Mouse (Mus musculus) CH12F3 (cell line): ENCODE data around the gene Prr13.

Source experiments
- in situ Hi-C: fragments of 300-500 bp; cut with MboI; formaldehyde crosslinking; loops from 2 replicates; pipeline ENCODE4 v1.14.3; 2020; ENCODE audit warnings: low sequenced_read_pairs

Prr13 gene

GRCm38 (mm10) chr15:102460409-102460808 lies 1.6 kb downstream of the Prr13 start:
- in situ Hi-C loops: no loop called here

DNA sequence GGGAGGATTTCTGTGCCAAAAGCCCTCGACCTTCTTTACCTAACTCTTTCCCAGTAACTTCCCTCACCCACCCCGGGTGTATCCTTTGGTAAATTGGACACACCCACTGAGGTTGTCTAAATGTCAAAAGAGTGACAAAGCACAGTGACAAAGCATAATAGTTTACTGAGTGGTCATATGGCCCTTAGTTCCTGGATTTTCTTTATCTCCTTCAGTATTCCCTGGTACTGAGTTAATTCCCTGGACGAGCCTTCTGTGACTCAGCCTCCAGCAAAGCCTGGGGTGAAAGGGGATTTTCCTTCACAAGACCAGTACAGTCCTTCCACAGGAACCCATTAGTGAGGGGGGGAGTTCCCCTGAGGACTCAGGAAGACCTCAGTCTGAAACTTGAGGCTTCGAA lies 2.1 kb downstream of the Prr13 start:
- in situ Hi-C loops: no loop called here

DNA sequence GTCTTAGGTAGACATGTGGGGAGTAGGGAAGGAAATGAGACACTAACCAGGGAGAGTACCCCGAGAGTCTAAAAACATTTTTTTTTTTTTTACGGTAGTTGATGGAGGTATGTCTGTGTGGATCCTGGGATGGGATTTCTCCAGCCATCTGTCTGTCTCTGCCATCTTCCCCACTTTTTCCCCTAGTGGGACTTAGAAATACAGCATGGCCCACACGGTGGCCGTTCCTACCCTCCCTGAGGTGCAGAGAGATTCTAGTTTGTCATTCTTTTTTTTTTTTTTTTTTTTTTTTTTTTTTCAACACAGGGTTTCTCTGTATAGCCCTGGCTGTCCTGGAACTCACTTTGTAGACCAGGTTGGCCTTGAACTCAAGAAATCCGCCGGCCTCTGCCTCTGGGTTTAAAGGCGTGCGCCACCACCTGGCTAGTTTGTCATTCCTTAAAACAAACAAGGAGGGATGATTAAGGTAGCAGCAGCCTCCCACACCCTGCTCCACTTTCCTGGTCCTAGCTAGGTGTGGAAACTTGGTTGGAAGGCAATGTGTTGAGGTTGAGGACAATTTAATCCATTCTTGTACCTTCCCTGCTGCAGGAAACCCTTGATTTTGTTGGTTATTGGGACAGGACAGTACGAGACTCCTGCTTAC lies 2.7 kb downstream of the Prr13 start:
- in situ Hi-C loops: no loop called here

DNA sequence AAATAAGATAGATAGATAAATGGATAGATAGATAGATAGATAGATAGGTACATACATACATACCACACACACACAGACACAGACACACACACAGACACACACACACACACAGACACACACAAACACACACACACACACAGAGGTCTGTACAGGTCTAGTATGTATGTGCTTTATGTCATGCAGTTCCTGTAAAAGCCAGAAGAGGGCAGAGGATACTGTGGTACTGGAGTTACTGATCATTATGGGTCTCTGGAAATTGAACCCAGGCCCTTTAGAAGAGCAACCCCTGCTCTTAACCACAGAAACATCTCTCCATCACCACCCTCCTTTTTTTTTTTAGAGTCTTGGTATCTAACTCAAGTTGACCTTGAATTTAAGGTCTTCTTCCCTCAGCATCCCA lies 4.8 kb downstream of the Prr13 start:
- in situ Hi-C loops: no loop called here

DNA sequence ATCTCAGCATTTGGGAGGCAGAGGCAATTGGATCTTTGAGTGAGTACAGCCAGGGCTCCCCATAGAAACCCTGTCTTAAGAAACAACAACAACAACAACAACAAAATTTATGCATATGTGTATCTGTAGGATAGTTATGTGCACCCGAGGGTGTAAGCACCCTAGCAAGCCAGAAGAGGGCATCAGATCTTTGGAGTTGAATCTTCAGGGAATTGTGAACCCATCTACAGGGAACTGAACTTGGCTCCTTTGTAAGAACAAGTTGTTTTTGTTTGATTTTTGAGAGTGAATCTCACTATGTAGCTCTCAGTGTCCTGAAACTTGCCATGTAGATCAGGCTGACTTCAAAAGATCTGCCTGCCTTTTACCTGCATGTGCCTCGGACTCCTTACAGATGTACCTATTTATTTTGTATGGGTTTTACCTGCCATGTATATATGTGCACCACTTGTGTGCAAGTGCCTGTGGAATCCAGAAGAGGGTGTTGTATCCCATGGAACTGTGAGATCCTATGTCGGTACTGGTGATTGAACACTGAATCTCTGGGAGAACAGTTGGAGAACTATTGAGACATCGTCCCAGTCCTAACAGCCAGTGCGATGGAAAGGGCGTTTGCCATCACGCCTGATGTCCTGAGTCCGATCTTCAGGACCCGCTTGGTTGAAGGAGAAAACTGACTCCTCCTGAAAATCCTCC lies 10.0 kb downstream of the Prr13 start:
- in situ Hi-C loops: no loop called here

GRCm38 (mm10) chr15:102470183-102470604 lies 11.4 kb downstream of the Prr13 start, which contains the start of gene Pcbp2:
TSS of gene Pcbp2 (plus strand) at chr15:102470539.
- in situ Hi-C loops: no loop called here

- in situ Hi-C loops: no loop called here
These were observed 11.9 kb downstream of the Prr13 start for GRCm38 (mm10) chr15:102470605-102471294.

- in situ Hi-C loops: no loop called here
These were observed 12.4 kb downstream of the Prr13 start for GRCm38 (mm10) chr15:102471295-102471645.

DNA sequence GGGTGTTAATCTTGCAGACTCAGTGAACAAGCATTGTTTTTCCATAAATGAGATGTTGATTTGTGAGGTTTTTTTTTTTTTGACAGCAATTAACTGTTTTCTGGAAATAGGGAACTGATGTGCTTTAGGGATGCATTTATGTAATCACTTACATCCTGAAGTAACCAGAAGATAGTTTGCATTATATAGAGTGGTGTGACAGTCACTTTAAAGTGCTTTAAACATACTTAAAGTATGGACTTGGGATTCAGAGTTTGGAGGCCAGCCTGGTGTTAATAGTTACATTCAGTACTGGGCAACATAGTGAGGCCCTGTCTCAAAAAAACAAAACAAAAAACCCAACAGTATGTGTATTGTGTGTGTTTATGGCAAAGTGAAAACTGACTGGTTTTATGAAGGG lies 12.9 kb downstream of the Prr13 start:
- in situ Hi-C loops: no loop called here

DNA sequence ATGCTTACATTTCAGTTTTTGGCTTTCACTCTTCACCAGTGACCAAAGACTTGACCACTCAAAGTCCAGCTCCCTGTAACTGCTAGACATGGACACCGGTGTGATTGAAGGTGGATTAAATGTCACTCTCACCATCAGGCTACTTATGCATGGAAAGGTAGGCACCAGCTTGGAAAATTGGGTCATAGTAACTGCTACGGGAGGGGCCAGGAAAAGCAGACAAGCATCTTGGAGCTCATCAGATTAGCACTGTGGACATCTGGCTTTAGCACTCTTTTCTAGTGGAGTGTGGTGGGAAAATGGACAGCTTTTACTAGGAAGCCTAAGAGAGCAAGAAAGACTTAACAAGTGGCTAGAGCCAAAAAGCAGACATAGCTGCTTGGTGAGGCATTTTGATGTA lies 14.4 kb downstream of the Prr13 start:
- in situ Hi-C loops: no loop called here

GRCm38 (mm10) chr15:102474520-102474919 lies 15.7 kb downstream of the Prr13 start:
- in situ Hi-C loops: no loop called here

- in situ Hi-C loops: no loop called here
These were observed 24.3 kb downstream of the Prr13 start for GRCm38 (mm10) chr15:102483136-102483535.

DNA sequence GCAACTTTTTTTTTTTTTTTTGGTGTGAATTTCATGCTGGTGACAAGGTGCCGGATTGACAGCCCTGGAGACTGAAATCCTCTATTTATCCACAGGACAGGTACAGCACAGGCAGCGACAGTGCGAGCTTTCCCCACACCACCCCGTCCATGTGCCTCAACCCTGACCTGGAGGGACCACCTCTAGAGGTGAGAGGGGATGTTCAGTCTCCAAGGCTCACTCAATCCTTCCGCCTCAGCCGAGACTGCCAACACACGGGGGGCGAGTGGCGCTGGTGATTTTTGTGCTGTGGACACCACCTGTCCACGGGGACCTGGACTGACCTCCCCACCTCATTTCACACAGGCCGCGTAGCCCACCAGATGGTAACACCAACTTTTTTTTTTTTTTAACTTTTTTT lies 27.0 kb downstream of the Prr13 start:
- in situ Hi-C loops: no loop called here

DNA sequence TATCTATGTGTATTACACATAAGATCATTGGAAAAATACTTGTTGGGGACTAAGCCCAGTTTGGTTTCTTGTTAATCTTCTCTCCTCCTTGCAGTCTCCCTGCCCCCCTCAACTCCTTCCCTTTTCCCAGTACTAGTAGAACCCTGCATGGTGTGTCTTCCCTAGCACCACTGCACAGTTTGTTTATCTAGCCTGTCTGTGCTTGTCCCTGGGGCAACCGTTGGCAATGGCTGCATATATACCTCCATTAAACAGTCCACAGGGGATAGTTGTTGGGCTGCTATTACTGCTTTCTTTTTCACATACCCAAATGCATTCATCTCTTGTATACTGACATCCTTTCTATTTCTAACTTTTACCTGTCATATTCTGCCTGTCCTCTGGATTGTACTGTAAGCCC lies 28.8 kb downstream of the Prr13 start:
- in situ Hi-C loops: no loop called here

GRCm38 (mm10) chr15:102498322-102498721 lies 39.5 kb downstream of the Prr13 start:
- in situ Hi-C loops: no loop called here

DNA sequence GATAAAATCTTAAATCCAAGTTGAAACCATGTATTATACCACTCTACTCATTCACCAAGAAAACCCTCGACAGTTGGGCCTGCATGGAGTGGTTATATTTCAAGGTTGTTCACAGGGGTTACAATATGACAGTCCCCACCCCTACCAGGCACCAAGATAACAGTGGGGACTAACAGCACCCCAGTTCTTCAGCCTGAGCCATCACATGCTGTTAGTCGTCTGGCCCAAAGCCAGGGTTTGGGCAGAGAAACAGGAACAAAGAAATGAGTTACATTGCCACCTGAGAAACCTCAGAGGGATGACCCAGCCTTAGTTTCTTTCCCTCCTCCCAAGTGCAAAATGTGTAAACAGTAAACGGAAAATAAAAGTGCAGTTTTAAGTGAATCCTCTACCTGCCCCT lies 40.5 kb downstream of the Prr13 start:
- in situ Hi-C loops: no loop called here

- in situ Hi-C loops: no loop called here
These were observed 41.0 kb downstream of the Prr13 start for GRCm38 (mm10) chr15:102499851-102500250.

DNA sequence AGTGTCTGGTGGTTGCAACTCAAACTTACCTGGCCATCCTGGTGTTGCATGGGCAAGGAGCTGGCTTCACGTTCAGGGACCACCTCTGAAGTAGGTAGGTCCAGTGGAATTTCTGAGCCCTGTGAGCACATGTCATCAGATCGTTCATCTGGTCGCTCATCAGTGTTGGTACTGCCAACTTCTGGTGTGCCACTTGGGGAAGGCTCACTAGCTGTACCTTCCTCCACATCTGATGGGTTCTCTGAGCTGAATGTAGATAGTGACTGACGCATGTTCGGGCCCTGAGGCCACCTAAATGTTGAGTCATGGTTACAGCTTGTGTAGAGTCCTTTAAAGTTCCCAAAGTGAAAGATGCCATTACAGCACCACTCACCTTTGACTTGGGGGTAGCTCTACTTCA lies 41.7 kb downstream of the Prr13 start:
- in situ Hi-C loops: no loop called here

DNA sequence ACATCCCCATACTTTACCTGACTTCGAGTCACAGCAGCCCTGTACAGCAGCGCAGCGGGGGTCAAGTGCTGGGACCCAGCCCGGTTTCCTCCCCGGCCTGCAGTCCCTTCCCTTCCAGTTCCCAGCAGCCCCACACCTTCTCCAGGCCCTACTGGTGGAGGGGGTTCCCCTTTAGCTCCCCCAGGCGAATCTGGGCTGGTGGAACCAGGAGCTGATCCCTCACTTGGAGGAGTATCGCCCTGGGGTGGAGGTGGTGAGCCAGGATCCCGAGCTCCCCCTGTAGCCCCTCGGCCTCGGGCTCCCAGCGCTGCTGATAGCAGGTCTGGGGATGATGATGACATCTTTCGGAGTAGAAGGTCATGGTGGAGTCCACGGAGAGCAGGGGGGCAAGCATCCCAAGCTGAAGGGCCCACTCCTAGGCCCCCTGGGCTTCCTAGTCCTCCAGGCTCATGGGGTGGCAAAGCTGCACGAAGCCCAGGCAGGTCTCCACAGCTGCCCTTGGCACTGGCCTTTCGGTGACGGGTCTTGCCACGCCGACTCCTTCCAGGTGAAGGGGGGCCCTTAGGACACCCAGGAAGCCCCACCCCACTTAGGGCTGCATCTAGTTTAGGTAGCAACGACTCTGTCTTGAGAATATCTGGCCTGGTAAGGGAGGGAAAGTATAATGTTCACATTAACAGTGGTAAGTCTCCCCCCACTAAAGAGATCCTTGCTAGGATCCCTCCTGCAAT lies 42.4 kb downstream of the Prr13 start:
- in situ Hi-C loops: no loop called here

DNA sequence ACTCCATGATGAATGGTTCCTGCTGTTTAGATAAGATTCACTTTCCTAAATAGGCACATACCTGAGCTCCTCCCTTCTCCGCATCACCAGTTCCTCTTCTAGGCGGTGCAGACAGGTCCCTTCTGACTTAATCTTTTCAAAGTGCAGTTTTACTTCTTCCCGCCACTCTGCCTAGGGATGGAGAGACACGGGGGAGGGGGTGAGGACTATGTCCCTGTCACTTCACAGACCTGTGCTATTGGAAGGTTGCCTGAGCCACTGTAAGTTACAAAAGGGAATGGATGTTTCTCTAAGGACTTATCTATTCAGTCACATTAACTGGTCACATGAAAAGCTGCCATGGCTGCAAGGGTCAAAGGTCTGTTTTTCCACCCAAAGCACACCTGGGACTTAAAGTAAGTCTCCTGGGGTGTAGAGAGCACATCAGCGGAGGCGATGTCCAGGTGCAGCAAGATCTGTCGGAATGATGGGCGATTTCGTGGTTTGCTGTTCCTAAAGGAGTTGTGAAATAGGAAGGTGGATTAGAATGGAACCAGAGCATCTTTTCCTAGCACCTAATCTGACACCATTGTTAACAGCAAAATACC lies 43.5 kb downstream of the Prr13 start:
- in situ Hi-C loops: no loop called here

- in situ Hi-C loops: no loop called here
These were observed 44.6 kb downstream of the Prr13 start, which contains the start of gene Gm10337 for GRCm38 (mm10) chr15:102503447-102503846. TSS of gene Gm10337 (plus strand) at chr15:102503722.
